Mouse (Mus musculus): ENCODE measurements around the gene Fam69a. TPM values are rescaled to one million over a fixed set of nuclear protein-coding genes. Genes with fewer than 3 reads are reported as not detected.
A peak's percentile ranks its signal among the peaks of the same experiment; 100 is the strongest.

Gene Fam69a
- polyA plus RNA-seq, 2 experiments = 1.8 to 8.0 TPM

GRCm38 (mm10) chr5:107889994-107890888 is 96.6 kb downstream of the Fam69a start:
- ATAC-seq (ENCODE audit: insufficient read depth) (no peak), DNase-seq (ENCODE audit: low read depth in 3 of 3, low spot score in 3 of 3) (no peak)
- Histone ChIP-seq H3K27me3 (ENCODE audit: control insufficient read depth, insufficient read depth, low read length) (no peaks in the 10 kb centered on the region), H3K4me3 (ENCODE audit: insufficient read depth in 1 of 2, low read depth in 2 of 2, low read length in 2 of 2) (no peak overlapping the region), H3K36me3 (replicated peaks; ENCODE audit: control insufficient read depth, insufficient read depth, low read depth) (no peaks in the 10 kb centered on the region), H3K27ac (no peak overlapping the region), H3K4me2 (ENCODE audit: low read depth) (no peak overlapping the region), H3K9me3 (ENCODE audit: control insufficient read depth, low read length) (no peaks in the 10 kb centered on the region), H3K4me1 (replicated peaks; ENCODE audit: control insufficient read depth in 2 of 2, insufficient read depth in 2 of 2, low read length in 1 of 2) (peaks cover 0 to 5% of the 10 kb centered on the region in 2 experiments; a peak in 1 of 4 replicates), H3K9ac (replicated peaks) (no peak overlapping the region; the same call in 1 of the 2 replicates)
- no peak for TF ChIP-seq CTCF (IDR thresholded peaks at IDR 0.05; ENCODE audit: low read depth)
- no peak for TF ChIP-seq EP300 (IDR thresholded peaks at IDR 0.05; ENCODE audit: low read depth)
- WGBS (ENCODE audit: insufficient replicate concordance) = 51% methylated on average over 9 of the region's 9 CpGs

- no peaks in the 10 kb centered on the region for H3K36me3 ChIP-seq (replicated peaks; ENCODE audit: control insufficient read depth, insufficient read depth, low read depth)
- peak; percentile 55; the same call in 1 of the 2 replicates for ATAC-seq (ENCODE audit: insufficient read depth)
- no peak overlapping the region for H3K9ac ChIP-seq (replicated peaks)
- DNase-seq (ENCODE audit: low read depth in 3 of 3, low spot score in 3 of 3) = no peak
- H3K4me2 ChIP-seq (ENCODE audit: low read depth) = 0 out of 2 replicates have a peak overlapping the region, but pooled peaks have one; percentile 31
- peaks cover 6 to 9% of the 10 kb centered on the region in 2 experiments for H3K4me1 ChIP-seq (replicated peaks; ENCODE audit: control insufficient read depth in 2 of 2, insufficient read depth in 2 of 2, low read length in 1 of 2)
- no peak overlapping the region for H3K27ac ChIP-seq
- no peaks in the 10 kb centered on the region for H3K9me3 ChIP-seq (ENCODE audit: control insufficient read depth, low read length)
- no peak overlapping the region for H3K4me3 ChIP-seq (ENCODE audit: insufficient read depth in 1 of 2, low read depth in 2 of 2, low read length in 2 of 2)
- no peaks in the 10 kb centered on the region for H3K27me3 ChIP-seq (ENCODE audit: control insufficient read depth, insufficient read depth, low read length)
- TF ChIP-seq CTCF (IDR thresholded peaks at IDR 0.05; ENCODE audit: low read depth) = no peak
- WGBS (ENCODE audit: insufficient replicate concordance) = 68% methylated on average over 5 of the region's 5 CpGs
These were observed 106.2 kb downstream of the Fam69a start for GRCm38 (mm10) chr5:107880710-107881109.

GRCm38 (mm10) chr5:107877053-107877452 is 109.8 kb downstream of the Fam69a start:
- H3K9ac ChIP-seq (replicated peaks) = no peak overlapping the region
- no peaks in the 10 kb centered on the region for H3K27me3 ChIP-seq (ENCODE audit: control insufficient read depth, insufficient read depth, low read length)
- H3K4me3 ChIP-seq (ENCODE audit: insufficient read depth in 1 of 2, low read depth in 2 of 2, low read length in 2 of 2) = no peak overlapping the region
- no peak overlapping the region for H3K27ac ChIP-seq
- peaks cover 9% of the 10 kb centered on the region for H3K36me3 ChIP-seq (replicated peaks; ENCODE audit: control insufficient read depth, insufficient read depth, low read depth)
- TF ChIP-seq CTCF (IDR thresholded peaks at IDR 0.05; ENCODE audit: low read depth) (peak; percentile 45; the same call in 1 of the 2 replicates), EP300 (IDR thresholded peaks at IDR 0.05; ENCODE audit: low read depth) (no peak)
- H3K9me3 ChIP-seq (ENCODE audit: control insufficient read depth, low read length) = no peaks in the 10 kb centered on the region
- ATAC-seq (ENCODE audit: insufficient read depth) = no peak
- DNase-seq (ENCODE audit: low read depth in 3 of 3, low spot score in 3 of 3) = no peak
- H3K4me2 ChIP-seq (ENCODE audit: low read depth) = no peak overlapping the region
- peaks cover 27 to 31% of the 10 kb centered on the region in 2 experiments for H3K4me1 ChIP-seq (replicated peaks; ENCODE audit: control insufficient read depth in 2 of 2, insufficient read depth in 2 of 2, low read length in 1 of 2)
- 82% methylated on average over 1 of the region's 1 CpGs for WGBS (ENCODE audit: insufficient replicate concordance)

DNA sequence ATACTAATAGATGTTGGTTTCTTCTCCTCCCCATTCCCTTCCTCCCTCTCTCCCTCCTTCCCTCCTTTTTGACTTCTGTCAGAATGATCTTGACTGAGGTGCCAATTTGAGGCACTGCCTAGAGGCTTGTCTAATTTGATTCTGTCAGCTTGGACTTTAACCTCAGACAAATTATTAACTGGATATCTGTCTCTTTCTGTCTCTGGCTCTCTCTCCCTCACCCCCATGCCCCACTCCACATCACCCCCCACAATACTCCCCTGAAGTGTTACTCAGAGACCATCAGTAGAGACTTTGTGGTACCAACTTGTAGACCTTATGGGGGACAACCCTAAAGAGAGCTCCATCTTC is 111.6 kb downstream of the Fam69a start:
- Histone ChIP-seq H3K27me3 (ENCODE audit: control insufficient read depth, insufficient read depth, low read length) (no peaks in the 10 kb centered on the region), H3K36me3 (replicated peaks; ENCODE audit: control insufficient read depth, insufficient read depth, low read depth) (peaks cover 20% of the 10 kb centered on the region), H3K4me3 (ENCODE audit: insufficient read depth in 1 of 2, low read depth in 2 of 2, low read length in 2 of 2) (peak overlapping the region in 1 of 2 experiments; percentile 91; a peak in 1 of 4 replicates), H3K9me3 (ENCODE audit: control insufficient read depth, low read length) (no peaks in the 10 kb centered on the region), H3K4me1 (replicated peaks; ENCODE audit: control insufficient read depth in 2 of 2, insufficient read depth in 2 of 2, low read length in 1 of 2) (peaks cover 39 to 40% of the 10 kb centered on the region in 2 experiments), H3K27ac (peak overlapping the region; percentile 100), H3K4me2 (ENCODE audit: low read depth) (peak overlapping the region; percentile 75), H3K9ac (replicated peaks) (peak overlapping the region; percentile 64)
- no peak for TF ChIP-seq EP300 (IDR thresholded peaks at IDR 0.05; ENCODE audit: low read depth)
- TF ChIP-seq CTCF (IDR thresholded peaks at IDR 0.05; ENCODE audit: low read depth) = no peak
- DNase-seq (ENCODE audit: low read depth in 3 of 3, low spot score in 3 of 3) (no peak), ATAC-seq (ENCODE audit: insufficient read depth) (peak; percentile 52)

- peak; percentile 79 to 85 (median 82) for DNase-seq (ENCODE audit: low read depth in 3 of 3, low spot score in 3 of 3)
- peak within 1 kb of the TSS; percentile 100 for H3K27ac ChIP-seq
- TF ChIP-seq CTCF (IDR thresholded peaks at IDR 0.05; ENCODE audit: low read depth) (no peak), EP300 (IDR thresholded peaks at IDR 0.05; ENCODE audit: low read depth) (peak; percentile 56)
- peak within 1 kb of the TSS; percentile 75 for H3K4me2 ChIP-seq (ENCODE audit: low read depth)
- H3K4me3 ChIP-seq (ENCODE audit: insufficient read depth in 1 of 2, low read depth in 2 of 2, low read length in 2 of 2) = peak within 1 kb of the TSS; percentile 91 to 97
- H3K27me3 ChIP-seq (ENCODE audit: control insufficient read depth, insufficient read depth, low read length) = no peaks in the 10 kb centered on the region
- WGBS (ENCODE audit: insufficient replicate concordance) = 22% methylated on average over 4 of the region's 4 CpGs
- peak; percentile 86 for ATAC-seq (ENCODE audit: insufficient read depth)
- H3K9ac ChIP-seq (replicated peaks) = peak within 1 kb of the TSS; percentile 89
- no peaks in the 10 kb centered on the region for H3K9me3 ChIP-seq (ENCODE audit: control insufficient read depth, low read length)
- peaks cover 20% of the 10 kb centered on the region for H3K36me3 ChIP-seq (replicated peaks; ENCODE audit: control insufficient read depth, insufficient read depth, low read depth)
- peaks cover 41 to 44% of the 10 kb centered on the region in 2 experiments for H3K4me1 ChIP-seq (replicated peaks; ENCODE audit: control insufficient read depth in 2 of 2, insufficient read depth in 2 of 2, low read length in 1 of 2)
These were observed 112.2 kb downstream of the Fam69a start, which contains the start of gene Evi5 for GRCm38 (mm10) chr5:107874561-107875260. Gene Evi5 (minus strand): TSS chr5:107875107.
